Mouse (Mus musculus): ENCODE results near the gene Rara. TPM values are rescaled to one million over a fixed set of nuclear protein-coding genes. Genes with fewer than 3 reads are reported as not detected.
A peak's percentile ranks its signal among the peaks of the same experiment; 100 is the strongest.

Gene Rara
- total and polyA plus RNA-seq, 3 experiments, result 4.5 to 13.7 (median 12.1) TPM

DNA sequence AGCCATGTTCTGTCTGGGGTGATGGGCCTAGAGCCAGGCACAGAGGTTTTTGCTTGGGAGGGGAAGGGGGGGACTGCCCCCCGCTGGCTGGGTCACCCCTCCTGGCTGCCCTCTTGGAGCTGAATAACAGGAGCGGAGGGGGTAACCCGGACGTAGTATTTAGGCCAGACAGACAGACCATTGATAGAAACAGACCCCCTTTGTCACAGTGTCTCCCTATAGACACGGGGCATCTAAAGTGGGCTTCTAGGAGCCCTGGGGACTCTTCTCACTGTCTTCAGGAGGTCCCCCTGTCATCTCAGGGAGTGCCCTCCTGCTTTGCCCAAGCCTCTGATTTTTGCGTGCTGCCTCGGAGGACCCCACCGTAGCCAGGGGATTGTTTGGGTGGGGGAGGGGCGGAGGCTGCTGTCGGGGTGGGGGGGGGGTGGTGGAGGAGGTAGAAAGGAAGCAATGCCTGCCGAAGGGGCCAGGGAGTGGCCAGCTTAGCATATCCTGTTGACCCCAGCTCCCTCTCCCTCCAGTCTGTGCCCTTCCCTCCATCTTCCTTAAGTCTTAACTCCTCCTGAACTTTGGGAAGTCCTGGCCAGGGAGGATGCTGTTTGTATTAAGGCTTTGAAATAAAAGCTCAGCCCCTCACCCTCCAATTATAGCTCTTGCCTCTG is 37.9 kb downstream of the Rara start:
- dilution Hi-C loops (cut with MboI; ENCODE audit: extremely low pct_ligation_motif_present, extremely low pct_unique_long_range_greater_than_20kb, low sequenced_read_pairs), result no loop called here
- H3K9ac ChIP-seq (ENCODE audit: insufficient read depth, low read depth), result 0 out of 2 replicates have a peak overlapping the region, but pooled peaks have one; percentile 45
- H3K27me3 ChIP-seq (replicated peaks), result no peaks in the 10 kb centered on the region
- peaks cover 33 to 87% of the 10 kb centered on the region in 2 experiments for H3K4me1 ChIP-seq (ENCODE audit: control insufficient read depth in 1 of 2, insufficient read depth in 2 of 2)
- no peak overlapping the region for H3K27ac ChIP-seq (ENCODE audit: insufficient read depth, low read depth)
- TF ChIP-seq MAFK (IDR thresholded peaks at IDR 0.05; ENCODE audit: insufficient replicate concordance, low read length), result no peak
- TF ChIP-seq NELFE (IDR thresholded peaks at IDR 0.05; ENCODE audit: low read depth, low read length), result no peak
- no peak for TF ChIP-seq CTCF (conservative IDR thresholded peaks at IDR 0.05 in 1 of 2, IDR thresholded peaks at IDR 0.05 in 1 of 2; ENCODE audit: low read depth in 2 of 2, low read length in 2 of 2)
- no peak for TF ChIP-seq SIN3A (IDR thresholded peaks at IDR 0.05; ENCODE audit: low read length)
- TF ChIP-seq HCFC1 (IDR thresholded peaks at IDR 0.05; ENCODE audit: low read depth, low read length), result no peak
- TF ChIP-seq CHD2 (IDR thresholded peaks at IDR 0.05; ENCODE audit: low read length), result no peak
- no peak for TF ChIP-seq SMC3 (IDR thresholded peaks at IDR 0.05; ENCODE audit: low read depth, low read length)
- TF ChIP-seq IRF4 (IDR thresholded peaks at IDR 0.05; ENCODE audit: low read depth, low read length), result no peak
- TF ChIP-seq CHD1 (IDR thresholded peaks at IDR 0.05; ENCODE audit: low read depth, low read length), result no peak
- TF ChIP-seq ZKSCAN1 (IDR thresholded peaks at IDR 0.05; ENCODE audit: borderline replicate concordance, low read depth, low read length), result no peak
- TF ChIP-seq MAX (IDR thresholded peaks at IDR 0.05; ENCODE audit: low read length), result no peak
- TF ChIP-seq RAD21 (IDR thresholded peaks at IDR 0.05; ENCODE audit: low read depth, low read length), result no peak
- TF ChIP-seq USF2 (conservative IDR thresholded peaks at IDR 0.05; ENCODE audit: low read depth, low read length), result no peak
- H3K36me3 ChIP-seq (replicated peaks in 1 of 2; ENCODE audit: control insufficient read depth in 1 of 2, insufficient read depth in 1 of 2, low read length in 1 of 2), result peaks cover 31 to 56% of the 10 kb centered on the region in 2 experiments
- peak overlapping the region in 1 of 3 experiments; percentile 47 for H3K4me3 ChIP-seq (replicated peaks in 1 of 3; ENCODE audit: low read depth in 2 of 3, low read length in 2 of 3, poor library complexity in 1 of 3)
- in situ Hi-C loops (cut with MboI; ENCODE audit: low pct_ligation_motif_present, low pct_unique_long_range_greater_than_20kb, low sequenced_read_pairs), result no loop called here
- no peak for DNase-seq (ENCODE audit: extremely low read depth)
- H3K79me2 ChIP-seq (replicated peaks; ENCODE audit: control insufficient read depth, extremely low read depth, insufficient read depth, poor library complexity, severe bottlenecking), result 0 out of 2 replicates have a peak, but pooled peaks cover 3% of the 10 kb centered on the region
- H3K9me3 ChIP-seq (replicated peaks; ENCODE audit: low read length), result no peaks in the 10 kb centered on the region
- peak overlapping the region; percentile 90; the same call in 1 of the 2 replicates for H3K4me2 ChIP-seq (ENCODE audit: insufficient read depth, low read depth, poor library complexity, severe bottlenecking)

- H3K36me3 ChIP-seq (replicated peaks in 1 of 2; ENCODE audit: control insufficient read depth in 1 of 2, insufficient read depth in 1 of 2, low read length in 1 of 2), result peaks cover 37 to 58% of the 10 kb centered on the region in 2 experiments
- H3K27me3 ChIP-seq (replicated peaks), result no peaks in the 10 kb centered on the region
- TF ChIP-seq MXI1 (IDR thresholded peaks at IDR 0.05; ENCODE audit: low read depth, low read length) (0 out of 2 replicates have a peak, but pooled peaks have one; percentile 25), CTCF (conservative IDR thresholded peaks at IDR 0.05 in 1 of 2, IDR thresholded peaks at IDR 0.05 in 1 of 2; ENCODE audit: low read depth in 2 of 2, low read length in 2 of 2) (0 out of 4 replicates have a peak, but pooled peaks of 1 of the 2 experiments have one; percentile 4), MAZ (IDR thresholded peaks at IDR 0.05; ENCODE audit: low read depth, low read length) (no peak)
- in situ Hi-C loops (cut with MboI; ENCODE audit: low pct_ligation_motif_present, low pct_unique_long_range_greater_than_20kb, low sequenced_read_pairs) (no loop called here), dilution Hi-C loops (cut with MboI; ENCODE audit: extremely low pct_ligation_motif_present, extremely low pct_unique_long_range_greater_than_20kb, low sequenced_read_pairs) (no loop called here)
- no peak for DNase-seq (ENCODE audit: extremely low read depth)
- H3K4me1 ChIP-seq (ENCODE audit: control insufficient read depth in 1 of 2, insufficient read depth in 2 of 2), result peaks cover 33 to 79% of the 10 kb centered on the region in 2 experiments
- no peak overlapping the region for H3K9ac ChIP-seq (ENCODE audit: insufficient read depth, low read depth)
- no peak overlapping the region for H3K27ac ChIP-seq (ENCODE audit: insufficient read depth, low read depth)
- no peaks in the 10 kb centered on the region for H3K9me3 ChIP-seq (replicated peaks; ENCODE audit: low read length)
- no peak overlapping the region for H3K4me2 ChIP-seq (ENCODE audit: insufficient read depth, low read depth, poor library complexity, severe bottlenecking)
- H3K79me2 ChIP-seq (replicated peaks; ENCODE audit: control insufficient read depth, extremely low read depth, insufficient read depth, poor library complexity, severe bottlenecking), result 0 out of 2 replicates have a peak, but pooled peaks cover 3% of the 10 kb centered on the region
- H3K4me3 ChIP-seq (replicated peaks in 1 of 3; ENCODE audit: low read depth in 2 of 3, low read length in 2 of 3, poor library complexity in 1 of 3), result no peak overlapping the region
Observed at GRCm38 (mm10) chr11:98966499-98967141, 39.0 kb downstream of the Rara start.

Data from CH12.LX (cell line).